Mouse (Mus musculus): ENCODE results near the gene Cutc.
A peak's percentile ranks its signal among the peaks of the same experiment; 100 is the strongest.

Gene Cutc

GRCm38 (mm10) chr19:43753226-43753835 is 535 bp downstream of the Cutc start:
- peak; percentile 84 to 90 for DNase-seq (ENCODE audit: low spot score in 2 of 2)

GRCm38 (mm10) chr19:43754237-43754636 is 1.4 kb downstream of the Cutc start:
- no peak for DNase-seq (ENCODE audit: low spot score in 2 of 2)

GRCm38 (mm10) chr19:43754872-43755271 is 2.1 kb downstream of the Cutc start:
- DNase-seq (ENCODE audit: low spot score in 2 of 2): no peak

GRCm38 (mm10) chr19:43760504-43760903 is 7.7 kb downstream of the Cutc start:
- DNase-seq (ENCODE audit: low spot score in 2 of 2): peak in 1 of 2 experiments; percentile 80

GRCm38 (mm10) chr19:43761543-43762256 is 8.9 kb downstream of the Cutc start:
- DNase-seq (ENCODE audit: low spot score in 2 of 2): no peak

- DNase-seq (ENCODE audit: low spot score in 2 of 2): no peak
Observed at GRCm38 (mm10) chr19:43762410-43762809, 9.6 kb downstream of the Cutc start.

GRCm38 (mm10) chr19:43766451-43766850 is 13.7 kb downstream of the Cutc start:
- DNase-seq (ENCODE audit: low spot score in 2 of 2): no peak

GRCm38 (mm10) chr19:43767549-43768322 is 14.9 kb downstream of the Cutc start:
- DNase-seq (ENCODE audit: low spot score in 2 of 2): no peak

- DNase-seq (ENCODE audit: low spot score in 2 of 2): no peak
Observed at GRCm38 (mm10) chr19:43769366-43769960, 16.7 kb downstream of the Cutc start.

GRCm38 (mm10) chr19:43770584-43770983 is 17.8 kb downstream of the Cutc start:
- DNase-seq (ENCODE audit: low spot score in 2 of 2): no peak

GRCm38 (mm10) chr19:43771499-43771969 is 18.7 kb downstream of the Cutc start:
- DNase-seq (ENCODE audit: low spot score in 2 of 2): no peak

- no peak for DNase-seq (ENCODE audit: low spot score in 2 of 2)
Observed at GRCm38 (mm10) chr19:43772311-43772710, 19.5 kb downstream of the Cutc start.

- no peak for DNase-seq (ENCODE audit: low spot score in 2 of 2)
Observed at GRCm38 (mm10) chr19:43775433-43775832, 22.6 kb downstream of the Cutc start.

- DNase-seq (ENCODE audit: low spot score in 2 of 2): no peak
Observed at GRCm38 (mm10) chr19:43776561-43776960, 23.8 kb downstream of the Cutc start.

- DNase-seq (ENCODE audit: low spot score in 2 of 2): no peak
Observed at GRCm38 (mm10) chr19:43777308-43777707, 24.5 kb downstream of the Cutc start.

- DNase-seq (ENCODE audit: low spot score in 2 of 2): no peak
Observed at GRCm38 (mm10) chr19:43780391-43780790, 27.6 kb downstream of the Cutc start.

- no peak for DNase-seq (ENCODE audit: low spot score in 2 of 2)
Observed at GRCm38 (mm10) chr19:43781980-43782379, 29.2 kb downstream of the Cutc start, which contains the start of gene Abcc2. Gene Abcc2, plus strand, starts transcription at chr19:43782192.

GRCm38 (mm10) chr19:43784761-43785160 is 32.0 kb downstream of the Cutc start:
- DNase-seq (ENCODE audit: low spot score in 2 of 2): no peak

- no peak for DNase-seq (ENCODE audit: low spot score in 2 of 2)
Observed at GRCm38 (mm10) chr19:43786249-43787026, 33.6 kb downstream of the Cutc start.

GRCm38 (mm10) chr19:43789817-43790216 is 37.0 kb downstream of the Cutc start:
- no peak for DNase-seq (ENCODE audit: low spot score in 2 of 2)

GRCm38 (mm10) chr19:43792537-43792936 is 39.7 kb downstream of the Cutc start:
- no peak for DNase-seq (ENCODE audit: low spot score in 2 of 2)

Measured in urinary bladder, postnatal 4 days (tissue).